Mouse (Mus musculus) sigmoid colon, adult 10 weeks (tissue): ENCODE measurements around the gene Zfp874b. TPM values are rescaled to one million over a fixed set of nuclear protein-coding genes. Genes with fewer than 3 reads are reported as not detected.

ENCODE experiments used
- polyA plus RNA-seq: library from polyadenylated mRNA; stranded (reverse); fragments of 350-450 nt; fragmentation: Illumina TruSeq; extraction: RNeasy Lipid Tissue Mini Kit (QIAGEN cat#74804); gene quantifications from one replicate; pipeline ENCODE4 v1.2.3, GENCODE M21; 2014; ENCODE audit warnings: low read depth, low replicate concordance

Gene Zfp874b
- polyA plus RNA-seq: 55.0 TPM

GRCm38 (mm10) chr13:67483625-67484423 is at the start of gene Zfp874b:
TSS of gene Zfp874b (minus strand) at chr13:67484258.

GRCm38 (mm10) chr13:67525753-67526410 is 41.8 kb upstream of the Zfp874b start, which contains the start of the genes Gm26965 and Zfp87:
TSS of gene Gm26965 (minus strand) at chr13:67526151.
TSS of gene Zfp87 (minus strand) at chr13:67526177.

GRCm38 (mm10) chr13:67500084-67500719 is 16.1 kb upstream of the Zfp874b start, which contains the start of gene Zfp58:
TSS of gene Zfp58 (minus strand) at chr13:67500555.

GRCm38 (mm10) chr13:67451172-67452020 is 32.7 kb downstream of the Zfp874b start, which contains the start of gene Zfp874a:
TSS of gene Zfp874a (minus strand) at chr13:67451624.

Other genes starting within 250 kb of the Zfp874b start
- 11.1 TPM for gene Zfp458, start 205.8 kb downstream of the Zfp874b start, polyA plus RNA-seq
- gene Zfp457, start 177.8 kb downstream of the Zfp874b start, polyA plus RNA-seq: 2.4 TPM
- 42.2 TPM for gene Zfp595, start 151.7 kb downstream of the Zfp874b start, polyA plus RNA-seq
- 1.4 TPM for gene Gm28044, start 123.7 kb downstream of the Zfp874b start, polyA plus RNA-seq
- 27.4 TPM for gene Zfp953, start 123.7 kb downstream of the Zfp874b start, polyA plus RNA-seq
- 2.2 TPM for gene Gm28041, start 108.5 kb downstream of the Zfp874b start, polyA plus RNA-seq
- 16.1 TPM for gene Zfp456, start 108.4 kb downstream of the Zfp874b start, polyA plus RNA-seq
- gene Zfp429, start 84.4 kb downstream of the Zfp874b start, polyA plus RNA-seq: 49.9 TPM
- gene Zfp459, start 62.8 kb downstream of the Zfp874b start, polyA plus RNA-seq: 8.2 TPM
- 69.4 TPM for gene Zfp874a, start 32.6 kb downstream of the Zfp874b start, polyA plus RNA-seq
- gene Zfp58, start 16.3 kb upstream of the Zfp874b start, polyA plus RNA-seq: 38.5 TPM
- gene Gm26965, start 41.9 kb upstream of the Zfp874b start, polyA plus RNA-seq: not detected
- gene Zfp87, start 41.9 kb upstream of the Zfp874b start, polyA plus RNA-seq: 28.9 TPM
- 36.7 TPM for gene Zfp748, start 69.6 kb upstream of the Zfp874b start, polyA plus RNA-seq
- gene Zfp729b, start 125.4 kb upstream of the Zfp874b start, polyA plus RNA-seq: 56.4 TPM
- not detected for gene Gm49345, start 153.5 kb upstream of the Zfp874b start, polyA plus RNA-seq
- 53.6 TPM for gene Zfp729a, start 153.5 kb upstream of the Zfp874b start, polyA plus RNA-seq
- gene Zfp738, start 202.8 kb upstream of the Zfp874b start, polyA plus RNA-seq: 23.0 TPM
- 43.7 TPM for gene Zfp65, start 244.9 kb upstream of the Zfp874b start, polyA plus RNA-seq